In the genomic region with DNA sequence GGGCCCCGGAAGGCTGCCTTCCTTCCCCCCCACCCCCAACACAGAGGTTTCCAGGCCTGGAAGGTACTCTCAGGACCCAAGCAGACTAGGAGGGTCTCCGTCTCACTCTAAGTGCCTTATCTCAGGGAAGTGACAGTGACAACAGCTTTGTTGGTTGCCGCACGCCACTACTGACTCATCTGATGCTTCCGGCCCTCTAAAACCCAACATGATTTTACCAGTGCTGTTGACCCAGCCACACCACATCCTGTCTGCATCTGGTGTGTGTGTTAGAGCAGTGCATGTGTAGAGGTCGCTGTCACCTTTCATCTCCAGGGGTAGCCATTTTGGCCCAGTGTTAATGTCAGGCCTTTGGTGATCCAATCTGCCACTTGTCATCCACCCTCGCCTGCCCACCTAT, we compare ENCODE assay signal across 1 mouse cellular context.
TF ChIP-seq lines count a peak whose summit lies in the region.

No protein-coding gene starts in this region.

TF ChIP-seq in CH12.LX, 34 proteins besides CTCF, POLR2A, EP300 and RAD21 (continued from another document):
- TF ChIP-seq JUN (IDR thresholded peaks at IDR 0.05; ENCODE audit: insufficient read depth, low read depth, low read length) (peak; percentile 71), IRF4 (IDR thresholded peaks at IDR 0.05; ENCODE audit: low read depth, low read length) (peak; percentile 93), SIN3A (IDR thresholded peaks at IDR 0.05; ENCODE audit: low read length) (0 out of 2 replicates have a peak, but pooled peaks have one; percentile 34), BHLHE40 (IDR thresholded peaks at IDR 0.05; ENCODE audit: low read depth, low read length) (peak; percentile 99), KAT2A (IDR thresholded peaks at IDR 0.05; ENCODE audit: insufficient replicate concordance, low read length) (no peak), TBP (conservative IDR thresholded peaks at IDR 0.05; ENCODE audit: low read depth, low read length) (0 out of 2 replicates have a peak, but pooled peaks have one; percentile 22)
